Mouse (Mus musculus) embryonic facial prominence, embryonic 11.5 days (tissue): ENCODE data around the gene Shank2. TPM values are rescaled to one million over a fixed set of nuclear protein-coding genes. Genes with fewer than 3 reads are reported as not detected.

ENCODE experiments used
- ATAC-seq: fragments of 200-750 bp; cut with Nextera tagmentation; replicated peaks from 2 replicates; pipeline ENCODE4 v1.8.0; 2017; ENCODE audit warnings: low read depth; ENCODE audit not compliant: insufficient number of reproducible peaks, low FRiP score, low TSS enrichment
- DNase-seq: peaks from one replicate; pipeline ENCODE4 v3.0.0-alpha.2; 2015; ENCODE audit warnings: low spot score
- H3K27ac ChIP-seq: fragments of 300-500 bp; sonication (generic); replicated peaks from 2 replicates; pipeline ENCODE4 v1.5.1; 2014; ENCODE audit warnings: mild to moderate bottlenecking, low read depth, low read length, control low read depth
- H3K27me3 ChIP-seq: fragments of 300-500 bp; sonication (generic); 2 replicates; pipeline ENCODE4 v1.6.1; 2014; ENCODE audit warnings: mild to moderate bottlenecking, low read length, moderate library complexity, mixed read lengths; ENCODE audit not compliant: control insufficient read depth, insufficient read depth
- H3K36me3 ChIP-seq: fragments of 300-500 bp; sonication (generic); replicated peaks from 2 replicates; pipeline ENCODE4 v1.6.1; 2014; ENCODE audit warnings: low read depth, mild to moderate bottlenecking, low read length, moderate library complexity, mixed read lengths; ENCODE audit not compliant: control insufficient read depth, insufficient read depth
- H3K4me1 ChIP-seq: fragments of 300-500 bp; sonication (generic); 2 replicates; pipeline ENCODE4 v1.6.1; 2014; ENCODE audit warnings: low read length, mixed read lengths; ENCODE audit not compliant: control insufficient read depth, insufficient read depth
- H3K4me2 ChIP-seq: fragments of 300-500 bp; sonication (generic); 2 replicates; pipeline ENCODE4 v1.6.1; 2014; ENCODE audit warnings: low read depth, mild to moderate bottlenecking, control low read depth, low read length, moderate library complexity
- H3K4me3 ChIP-seq: fragments of 300-500 bp; sonication (generic); 2 replicates; pipeline ENCODE4 v1.5.1; 2014; ENCODE audit warnings: low read depth, low read length, control low read depth
- H3K9ac ChIP-seq: fragments of 300-500 bp; sonication (generic); replicated peaks from 2 replicates; pipeline ENCODE4 v1.6.1; 2014; ENCODE audit warnings: mild to moderate bottlenecking, control low read depth, low read length
- H3K9me3 ChIP-seq: fragments of 300-500 bp; sonication (generic); replicated peaks from 2 replicates; pipeline ENCODE4 v1.6.1; 2016; ENCODE audit warnings: mild to moderate bottlenecking, low read length, inconsistent platforms, mixed read lengths; ENCODE audit not compliant: control insufficient read depth
- WGBS: fragments of 180-500 bp; shearing (Covaris S2); extraction: QIAGEN DNeasy Blood & Tissue Kit; methylation state at CpG from one replicate; pipeline ENCODE4 v1.1.7; 2014; 5-methylcytosine and 5-hydroxymethylcytosine counted together
- polyA plus RNA-seq: library from polyadenylated mRNA; unstranded; fragments of >200 nt; fragmentation: Nextera tagmentation; extraction: Ambion mirVana; gene quantifications from 2 replicates; pipeline ENCODE4 v1.2.1, GENCODE M21; 2014

Shank2 gene
- polyA plus RNA-seq, 1 experiment from 2014 or later = 1.3 TPM

- Histone ChIP-seq H3K4me3 (no peak overlapping the region), H3K27ac (no peak overlapping the region), H3K27me3 (no peaks in the 10 kb centered on the region), H3K4me1 (no peaks in the 10 kb centered on the region), H3K9me3 (no peaks in the 10 kb centered on the region), H3K9ac (no peak overlapping the region), H3K36me3 (no peaks in the 10 kb centered on the region), H3K4me2 (no peak overlapping the region)
- DNase-seq = no peak
- ATAC-seq = no peak
Measured at GRCm38 (mm10) chr7:144212694-144213093, 211.0 kb downstream of the Shank2 start.

GRCm38 (mm10) chr7:144217192-144217591 is 215.5 kb downstream of the Shank2 start:
- WGBS = 3% methylated on average over 3 of the region's 3 CpGs
- no peaks in the 10 kb centered on the region for H3K4me1 ChIP-seq
- ATAC-seq (0 out of 2 replicates have a peak, but pooled peaks have one; percentile 70), DNase-seq (peak; percentile 77)
- no peak overlapping the region for H3K4me3 ChIP-seq
- H3K4me2 ChIP-seq = no peak overlapping the region
- no peak overlapping the region for H3K27ac ChIP-seq
- no peak overlapping the region for H3K9ac ChIP-seq
- H3K27me3 ChIP-seq = no peaks in the 10 kb centered on the region
- no peaks in the 10 kb centered on the region for H3K9me3 ChIP-seq
- H3K36me3 ChIP-seq = no peaks in the 10 kb centered on the region

GRCm38 (mm10) chr7:144228683-144229082 is 227.0 kb downstream of the Shank2 start:
- Histone ChIP-seq H3K4me2 (no peak overlapping the region), H3K4me1 (no peaks in the 10 kb centered on the region), H3K4me3 (no peak overlapping the region), H3K9ac (no peak overlapping the region), H3K27me3 (no peaks in the 10 kb centered on the region), H3K9me3 (no peaks in the 10 kb centered on the region), H3K27ac (no peak overlapping the region), H3K36me3 (no peaks in the 10 kb centered on the region)
- WGBS = 81% methylated on average over 5 of the region's 5 CpGs
- ATAC-seq = no peak
- no peak for DNase-seq

GRCm38 (mm10) chr7:144229421-144229820 is 227.7 kb downstream of the Shank2 start:
- no peaks in the 10 kb centered on the region for H3K36me3 ChIP-seq
- DNase-seq (no peak), ATAC-seq (no peak)
- H3K4me2 ChIP-seq = no peak overlapping the region
- no peak overlapping the region for H3K9ac ChIP-seq
- no peak overlapping the region for H3K27ac ChIP-seq
- H3K27me3 ChIP-seq = no peaks in the 10 kb centered on the region
- WGBS = 10% methylated on average over 1 of the region's 1 CpGs
- no peaks in the 10 kb centered on the region for H3K9me3 ChIP-seq
- no peak overlapping the region for H3K4me3 ChIP-seq
- no peaks in the 10 kb centered on the region for H3K4me1 ChIP-seq

- DNase-seq = no peak
- Histone ChIP-seq H3K4me3 (no peak overlapping the region), H3K27me3 (no peaks in the 10 kb centered on the region), H3K36me3 (no peaks in the 10 kb centered on the region), H3K4me1 (no peaks in the 10 kb centered on the region), H3K9me3 (no peaks in the 10 kb centered on the region), H3K4me2 (no peak overlapping the region), H3K9ac (no peak overlapping the region), H3K27ac (no peak overlapping the region)
- no peak for ATAC-seq
- WGBS = 71% methylated on average over 5 of the region's 5 CpGs
Measured at GRCm38 (mm10) chr7:144232132-144232706, 230.5 kb downstream of the Shank2 start.

- H3K4me1 ChIP-seq = no peaks in the 10 kb centered on the region; the same call in 1 of the 2 replicates
- no peak for ATAC-seq
- no peak overlapping the region for H3K4me3 ChIP-seq
- H3K27ac ChIP-seq = no peak overlapping the region
- H3K36me3 ChIP-seq = no peaks in the 10 kb centered on the region
- WGBS = 89% methylated on average over 8 of the region's 8 CpGs
- no peaks in the 10 kb centered on the region for H3K27me3 ChIP-seq
- H3K4me2 ChIP-seq = no peak overlapping the region
- no peak overlapping the region for H3K9ac ChIP-seq
- H3K9me3 ChIP-seq = no peaks in the 10 kb centered on the region
- no peak for DNase-seq
Measured at GRCm38 (mm10) chr7:144233479-144233878, 231.8 kb downstream of the Shank2 start.

- no peak overlapping the region for H3K27ac ChIP-seq
- no peak overlapping the region for H3K4me2 ChIP-seq
- no peaks in the 10 kb centered on the region for H3K9me3 ChIP-seq
- H3K27me3 ChIP-seq = no peaks in the 10 kb centered on the region
- DNase-seq (peak; percentile 10), ATAC-seq (no peak)
- WGBS = 53% methylated on average over 5 of the region's 5 CpGs
- H3K36me3 ChIP-seq = no peaks in the 10 kb centered on the region
- H3K4me3 ChIP-seq = no peak overlapping the region
- H3K9ac ChIP-seq = no peak overlapping the region
- H3K4me1 ChIP-seq = peaks cover 1% of the 10 kb centered on the region; the same call in 1 of the 2 replicates
Measured at GRCm38 (mm10) chr7:144234783-144235182, 233.1 kb downstream of the Shank2 start.

GRCm38 (mm10) chr7:144235523-144235922 is 233.8 kb downstream of the Shank2 start:
- WGBS = 86% methylated on average over 4 of the region's 4 CpGs
- Histone ChIP-seq H3K9me3 (no peaks in the 10 kb centered on the region), H3K9ac (no peak overlapping the region), H3K4me2 (no peak overlapping the region), H3K27me3 (no peaks in the 10 kb centered on the region), H3K4me3 (no peak overlapping the region), H3K36me3 (no peaks in the 10 kb centered on the region), H3K4me1 (peaks cover 5% of the 10 kb centered on the region; the same call in 1 of the 2 replicates), H3K27ac (no peak overlapping the region)
- no peak for ATAC-seq
- DNase-seq = no peak
